Mouse (Mus musculus) c-Kit-positive CD71-positive TER-119-positive erythroid progenitor cells, embryonic 14.5 days (primary cell): ENCODE measurements around the gene Foxa3.
"Not testable (repeated sequence)": the region's sequence is repeated elsewhere in the genome, so short reads cannot be mapped to it uniquely, and the experiment has no call there.

ENCODE experiments used
- DNase-seq: peaks from one replicate; pipeline ENCODE4 v3.0.0-alpha.2; 2013; ENCODE audit warnings: low spot score

The Foxa3 gene

DNA sequence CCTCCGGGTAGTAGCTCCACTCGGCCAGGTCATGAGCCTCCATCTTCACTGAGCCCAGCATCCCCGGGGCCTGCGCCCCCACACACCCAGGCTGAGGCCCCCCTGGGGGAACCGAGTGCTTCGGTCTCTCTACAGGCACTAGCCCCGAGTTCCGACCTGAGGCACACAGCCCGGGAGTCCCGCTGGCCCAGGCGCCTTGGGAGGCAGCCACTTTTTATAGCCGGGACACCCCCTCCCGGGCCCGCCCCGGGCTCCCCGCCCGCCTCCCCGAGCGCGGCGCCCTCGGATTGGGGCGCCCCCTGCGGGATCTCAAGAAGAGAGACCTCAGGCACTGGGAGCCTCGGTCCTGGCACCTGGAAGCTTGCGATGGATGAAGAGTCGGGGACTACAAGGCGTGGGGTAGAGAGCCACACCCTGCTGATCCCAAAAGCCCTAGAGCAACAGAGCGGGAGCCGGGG lies at the start of gene Foxa3:
Foxa3 (minus strand) TSS at position 182 of the 458 bp plus-strand sequence.
- no peak for DNase-seq

GRCm38 (mm10) chr7:19071024-19071423 lies 47.7 kb upstream of the Foxa3 start:
- DNase-seq: not testable (repeated sequence)

GRCm38 (mm10) chr7:19069500-19069899 lies 46.2 kb upstream of the Foxa3 start:
- peak; percentile 59 for DNase-seq

GRCm38 (mm10) chr7:19068707-19069106 lies 45.4 kb upstream of the Foxa3 start:
- peak; percentile 75 for DNase-seq

DNA sequence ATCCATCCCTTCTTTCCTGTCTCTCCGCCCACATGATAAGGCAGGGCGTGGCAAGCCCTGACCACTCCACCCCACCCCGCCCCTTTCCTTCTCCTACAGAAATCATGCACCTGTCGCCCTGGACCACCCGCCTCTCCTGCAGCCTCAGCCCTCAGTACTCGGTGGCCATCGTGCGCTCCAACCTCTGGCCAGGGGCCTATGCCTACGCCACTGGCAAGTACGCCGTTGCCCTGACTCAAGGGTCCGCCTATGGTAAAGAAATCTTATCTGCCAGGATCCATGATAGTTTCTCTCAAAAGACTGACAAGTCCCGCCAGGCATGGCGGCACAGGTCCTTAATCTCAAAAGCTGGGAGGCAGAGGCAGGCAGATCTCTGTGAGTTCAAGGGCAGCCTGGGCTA lies 44.6 kb upstream of the Foxa3 start:
- DNase-seq: no peak

- no peak for DNase-seq
These were observed 43.7 kb upstream of the Foxa3 start for GRCm38 (mm10) chr7:19067063-19067462.

DNA sequence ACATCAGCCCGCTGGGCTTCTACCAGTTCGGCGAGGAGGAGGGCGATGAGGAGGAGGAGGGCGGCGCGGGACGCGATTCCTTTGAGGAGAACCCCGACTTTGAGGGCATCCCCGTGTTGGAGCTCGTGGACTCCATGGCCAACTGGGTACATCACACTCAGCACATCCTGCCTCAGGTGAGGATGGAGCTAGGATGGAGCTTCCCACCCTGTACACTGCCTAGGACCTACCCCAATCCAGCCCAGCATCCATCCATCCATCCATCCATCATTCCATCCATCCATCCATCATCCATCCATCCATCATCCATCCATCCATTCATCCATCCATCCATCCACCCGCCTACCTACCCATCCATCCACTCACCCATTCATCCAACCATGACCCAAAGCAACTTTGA lies 42.6 kb upstream of the Foxa3 start:
- no peak for DNase-seq

DNA sequence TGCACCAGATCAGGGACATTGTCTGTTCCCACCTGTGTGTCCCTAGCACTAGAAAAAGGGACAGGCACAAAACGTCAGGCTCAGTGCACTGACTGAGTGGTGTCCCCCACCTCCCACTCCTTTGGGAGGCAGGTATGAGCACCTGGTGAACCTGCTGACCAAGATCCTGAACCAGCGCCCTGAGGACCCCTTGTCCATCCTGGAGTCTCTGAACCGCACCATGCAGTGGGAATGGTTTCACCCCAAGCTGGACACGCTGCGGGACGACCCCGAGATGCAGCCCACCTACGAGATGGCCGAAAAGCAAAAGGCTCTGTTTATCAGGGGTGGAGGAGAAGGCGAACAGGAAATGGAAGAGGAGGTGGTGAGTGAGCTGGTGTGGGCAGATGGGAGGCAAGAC lies 34.1 kb upstream of the Foxa3 start:
- no peak for DNase-seq

DNA sequence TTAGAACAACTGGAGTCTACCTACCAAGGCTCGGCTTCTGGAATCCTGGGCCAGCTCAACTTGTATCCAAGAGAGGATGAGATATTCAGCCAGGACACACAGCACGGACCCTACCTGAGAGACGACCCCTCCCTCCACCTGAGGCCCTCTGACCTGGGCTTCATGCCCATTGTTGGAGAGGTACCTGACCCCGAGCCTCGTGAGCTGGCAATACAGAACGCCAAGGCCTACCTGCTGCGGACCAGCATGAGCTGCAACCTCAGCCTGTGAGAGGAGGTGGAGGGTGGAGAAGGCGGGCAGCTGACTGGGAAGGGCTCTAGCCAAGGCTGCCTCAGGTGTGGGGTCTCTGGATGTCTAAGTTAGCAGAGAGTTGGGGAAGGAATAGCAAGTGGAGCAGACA lies 31.8 kb upstream of the Foxa3 start:
- DNase-seq: no peak

DNA sequence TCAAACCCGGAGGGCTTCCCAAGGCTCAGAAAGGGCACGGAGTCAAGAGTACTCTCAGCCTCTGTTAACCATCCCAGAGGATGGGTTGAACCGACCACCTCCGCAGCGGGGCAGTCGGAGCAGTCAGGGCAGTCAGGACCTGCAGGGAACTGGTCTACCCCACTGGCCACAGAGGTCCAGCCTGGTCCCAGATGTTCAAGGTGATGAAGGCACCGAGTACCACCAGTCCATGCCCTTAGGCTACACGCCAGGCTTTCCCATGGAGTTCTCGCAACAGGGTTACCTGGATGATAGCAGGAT lies 31.4 kb upstream of the Foxa3 start:
- DNase-seq: no peak

- no peak for DNase-seq
These were observed 30.9 kb upstream of the Foxa3 start, which contains the start of gene Rsph6a for GRCm38 (mm10) chr7:19054047-19054776. Gene Rsph6a (plus strand): TSS chr7:19054690.

DNA sequence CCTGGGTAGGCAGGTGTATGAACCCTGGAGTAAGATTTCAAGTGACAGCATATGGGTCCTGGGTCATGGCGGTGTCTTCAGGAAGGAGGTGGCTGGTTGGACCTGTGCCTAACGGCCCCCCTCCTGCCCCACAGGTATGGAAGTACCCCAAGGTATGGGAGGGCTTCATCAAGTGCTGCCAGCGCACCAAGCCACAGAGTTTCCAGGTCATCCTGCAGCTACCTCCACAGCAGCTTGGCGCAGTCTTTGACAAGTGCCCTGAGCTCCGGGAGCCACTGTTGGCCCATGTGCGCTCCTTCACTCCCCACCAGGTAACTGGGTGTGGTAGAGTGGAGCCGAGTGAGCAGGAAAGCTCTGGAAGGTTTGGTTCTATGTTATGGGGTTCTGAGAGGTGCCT lies 29.8 kb upstream of the Foxa3 start:
- DNase-seq: no peak

DNA sequence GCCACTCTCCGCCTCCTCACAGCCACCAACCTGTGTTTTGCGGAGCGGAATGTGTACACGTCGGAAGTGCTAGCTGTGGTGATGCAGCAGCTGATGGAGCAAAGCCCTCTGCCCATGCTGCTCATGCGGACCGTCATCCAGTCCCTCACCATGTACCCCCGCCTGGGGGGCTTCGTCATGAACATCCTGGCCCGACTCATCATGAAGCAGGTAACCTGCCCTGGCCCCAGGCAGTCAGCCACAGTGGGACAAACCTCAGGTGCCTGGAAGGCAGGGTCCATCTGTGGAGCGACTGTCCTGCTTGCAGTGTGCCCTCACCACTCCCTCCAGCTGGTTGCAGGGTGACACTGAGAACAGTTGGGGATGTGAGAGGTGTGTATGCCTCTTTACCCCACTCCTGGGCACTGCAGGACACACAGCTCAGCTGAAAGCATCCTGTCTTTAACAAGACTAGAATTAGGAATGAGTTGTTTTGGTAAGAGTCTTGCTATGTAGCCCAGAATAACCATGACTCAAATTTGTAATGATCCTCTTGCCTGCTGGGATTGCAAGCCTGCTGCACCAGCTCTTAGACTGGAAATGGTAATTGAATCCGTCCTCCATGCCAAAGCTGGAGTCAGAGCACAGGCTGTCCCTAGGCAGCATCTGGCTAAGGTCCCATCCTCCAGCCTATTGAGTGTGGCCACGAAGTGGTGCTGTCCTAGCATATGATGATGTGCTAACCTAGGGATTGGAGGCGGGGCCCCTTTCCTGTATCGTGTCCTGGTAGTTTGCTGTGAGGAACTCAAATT lies 29.2 kb upstream of the Foxa3 start:
- no peak for DNase-seq

DNA sequence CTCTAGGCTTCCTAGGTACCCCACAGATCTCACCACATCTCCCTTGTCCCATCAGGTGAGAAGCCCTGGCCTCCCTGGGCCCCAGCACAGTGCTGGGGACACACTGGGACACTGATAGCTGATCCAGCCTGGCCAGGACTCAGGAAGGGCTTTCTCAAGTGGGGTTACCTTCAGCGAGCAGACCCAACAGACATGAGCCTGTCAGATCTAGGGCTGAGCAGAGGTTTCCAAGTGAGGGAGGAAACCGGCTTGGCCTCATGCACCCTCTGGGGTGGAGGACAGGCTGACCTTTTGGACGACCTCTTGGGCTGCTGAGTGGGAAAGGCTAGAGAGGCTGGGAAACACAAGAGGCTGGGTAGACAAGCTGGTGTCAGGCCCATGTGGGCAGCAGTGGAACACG lies 27.8 kb upstream of the Foxa3 start:
- DNase-seq: no peak

DNA sequence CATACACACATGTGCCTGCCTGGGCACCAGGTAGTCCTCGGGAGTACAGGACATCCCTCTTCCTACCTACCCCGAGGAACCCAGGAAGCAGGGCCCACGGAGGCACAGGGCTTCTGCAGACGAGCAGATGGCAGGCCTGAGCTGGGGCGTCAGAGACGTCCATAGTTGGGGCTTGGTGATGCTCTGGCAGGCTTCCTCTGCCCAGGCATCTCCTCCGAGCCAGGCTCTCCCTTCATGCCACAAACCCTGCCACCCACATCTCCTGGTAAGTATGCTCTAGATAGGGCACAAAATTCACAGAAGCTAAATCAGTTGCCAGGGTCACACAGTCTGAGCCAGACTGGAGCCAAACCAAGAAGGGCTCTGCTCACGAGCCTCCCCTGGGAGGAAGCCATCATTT lies 26.8 kb upstream of the Foxa3 start:
- no peak for DNase-seq

DNA sequence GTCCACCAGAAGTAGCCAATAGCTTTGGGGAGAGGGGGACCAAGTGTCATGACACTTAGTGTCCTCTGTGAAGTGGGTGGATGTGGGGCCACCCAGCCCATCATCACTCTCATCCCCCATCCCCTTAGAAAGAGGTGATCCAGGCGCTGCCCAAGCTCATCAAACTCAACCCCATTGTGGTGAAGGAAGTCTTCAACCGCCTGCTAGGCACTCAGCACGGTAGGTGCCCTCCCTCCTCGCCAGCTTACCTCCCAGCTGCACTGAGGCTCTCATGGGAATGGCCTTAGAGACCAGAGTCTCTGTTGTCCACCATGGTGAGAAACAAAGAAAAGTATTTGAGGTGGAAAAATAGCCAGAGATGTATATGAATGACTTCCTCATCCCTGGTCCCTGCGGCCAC lies 25.9 kb upstream of the Foxa3 start:
- DNase-seq: no peak

DNA sequence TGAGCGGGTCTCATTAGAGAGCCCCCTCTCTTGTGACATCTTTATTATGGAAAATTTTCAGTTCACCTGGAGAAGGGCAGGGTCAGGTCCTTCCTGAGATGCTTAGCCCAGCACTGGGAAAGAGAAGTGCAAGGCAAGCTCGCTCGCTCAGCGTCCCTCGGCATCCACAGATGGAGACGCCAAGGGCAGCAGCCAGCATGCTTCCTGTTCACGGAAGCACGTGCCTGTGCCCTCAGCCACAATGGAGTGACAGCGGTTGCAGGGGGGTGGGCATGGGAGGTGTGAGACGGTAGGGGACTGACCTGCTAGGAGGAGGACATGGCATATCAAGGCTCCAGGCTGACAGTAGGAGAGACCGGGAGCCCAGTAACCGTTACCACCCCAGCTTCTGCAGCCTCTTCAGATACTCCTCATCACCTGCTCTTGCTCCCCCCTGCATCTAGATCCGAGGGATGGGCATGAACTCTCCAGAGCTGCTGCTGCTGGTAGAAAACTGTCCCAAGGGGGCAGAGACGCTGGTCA lies 24.7 kb upstream of the Foxa3 start:
- no peak for DNase-seq

DNA sequence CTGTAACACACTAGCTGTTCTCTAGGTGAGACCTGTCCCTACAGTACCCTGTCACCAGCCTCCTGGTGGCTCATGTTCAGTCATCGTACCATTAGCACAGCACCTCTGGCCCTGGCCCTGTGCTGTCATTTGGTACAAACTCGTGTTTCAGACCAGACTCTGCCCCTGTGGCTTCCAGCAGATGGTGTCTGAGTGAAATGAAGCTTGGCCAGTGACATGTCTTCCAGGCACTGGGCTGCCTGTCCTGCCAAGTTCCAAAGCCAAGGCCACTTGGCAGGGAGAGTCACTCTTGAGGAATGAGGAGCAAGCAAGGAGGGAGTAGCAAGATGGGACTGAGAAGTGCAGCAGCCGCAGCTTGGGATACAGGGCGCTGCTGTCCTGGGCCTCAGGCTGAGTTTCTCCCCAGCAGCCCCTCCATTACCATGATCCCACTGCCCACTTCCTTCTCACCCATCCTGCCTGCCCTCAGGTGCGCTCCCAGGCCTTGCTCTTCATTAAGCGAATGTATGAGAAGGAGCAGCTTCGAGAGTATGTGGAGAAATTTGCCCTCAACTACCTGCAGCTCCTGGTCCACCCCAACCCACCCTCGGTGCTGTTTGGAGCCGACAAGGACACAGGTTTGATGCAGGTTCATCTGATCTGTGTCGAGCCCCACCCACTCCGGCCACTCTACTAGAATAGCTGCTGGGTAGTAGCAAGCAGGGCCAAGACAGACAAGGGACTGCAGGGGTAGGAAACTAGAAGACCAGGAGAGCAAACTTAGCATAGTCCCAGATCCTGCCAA lies 23.1 kb upstream of the Foxa3 start:
- no peak for DNase-seq

- DNase-seq: no peak
These were observed 21.3 kb upstream of the Foxa3 start for GRCm38 (mm10) chr7:19044616-19045015.

DNA sequence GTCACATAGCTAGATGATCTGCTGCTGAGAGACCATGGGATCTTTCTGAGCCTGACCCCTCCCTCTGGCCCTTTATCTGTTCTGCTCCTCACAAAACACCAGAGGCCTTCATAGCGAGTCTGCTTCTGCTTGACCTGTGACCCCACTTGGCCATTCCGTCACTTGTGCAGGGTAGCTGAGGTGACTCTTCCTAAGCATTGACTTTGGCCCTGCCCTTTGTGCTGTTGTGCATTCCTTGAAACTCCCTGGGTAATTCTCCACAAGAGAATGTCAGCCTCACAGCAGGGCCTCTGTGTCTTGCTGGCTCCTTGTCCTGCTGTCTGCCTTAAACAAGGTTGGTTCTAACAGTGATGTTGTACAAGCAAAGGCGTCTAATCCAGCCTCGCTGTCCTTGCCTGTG lies 8.3 kb upstream of the Foxa3 start:
- DNase-seq: no peak

DNA sequence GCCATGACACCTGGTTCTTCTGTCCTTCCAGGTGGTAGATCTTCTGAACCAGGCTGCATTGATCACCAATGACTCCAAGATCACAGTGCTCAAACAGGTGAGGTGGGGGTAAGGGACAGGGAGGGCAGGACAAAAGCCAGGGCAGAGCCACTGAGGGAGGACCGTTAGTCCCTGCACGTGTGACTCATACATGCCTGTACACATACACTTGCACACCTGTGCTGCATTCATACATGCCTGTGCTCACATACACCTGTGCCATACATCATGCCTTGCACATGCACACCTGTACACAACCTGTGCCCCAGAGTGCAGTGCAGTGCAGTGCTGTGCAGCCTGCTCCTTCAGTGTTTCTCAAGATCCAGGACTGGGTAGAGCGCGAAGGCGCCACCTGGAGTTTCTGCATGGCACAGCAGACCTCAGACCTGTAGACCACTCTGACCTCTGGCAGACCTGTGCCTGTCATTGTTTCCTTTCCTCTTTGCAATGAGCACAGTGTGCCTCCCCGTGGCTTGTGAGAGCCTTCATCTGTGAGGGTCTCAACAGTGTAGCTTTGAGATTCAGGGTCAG lies 5.8 kb upstream of the Foxa3 start:
- no peak for DNase-seq

DNA sequence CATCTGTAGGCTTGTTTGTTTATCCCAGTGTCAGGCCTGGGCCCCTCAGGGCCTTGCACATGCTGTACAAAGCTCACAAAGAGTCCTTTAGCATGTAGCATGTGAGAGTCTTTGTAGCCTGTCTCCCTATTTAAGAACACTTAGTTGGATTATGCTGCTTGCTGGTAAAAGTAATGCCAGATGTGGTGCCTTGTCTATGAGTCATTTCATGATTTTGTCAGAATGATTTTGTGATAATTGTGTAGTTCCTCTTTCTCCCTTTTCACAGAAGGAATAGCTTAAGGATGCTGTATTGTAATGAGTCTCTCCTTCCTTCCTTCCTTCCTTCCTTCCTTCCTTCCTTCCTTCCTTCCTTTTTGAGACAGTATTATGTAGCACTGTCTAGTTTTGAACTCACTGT lies 4.7 kb upstream of the Foxa3 start:
- no peak for DNase-seq
